Mouse (Mus musculus) myocyte (in vitro differentiated cells): ENCODE results near the gene Hecw2.
A peak's percentile ranks its signal among the peaks of the same experiment; 100 is the strongest.

Experiments
- E2F4 ChIP-seq: IDR thresholded peaks from one replicate; pipeline ENCODE4 v1.6.1; 2011; ENCODE audit warnings: mild to moderate bottlenecking, control low read depth, moderate library complexity; ENCODE audit not compliant: insufficient read depth
- MYOD1 ChIP-seq, 3 experiments: IDR thresholded peaks; one replicate each; pipeline ENCODE4 v1.6.1; 2011; ENCODE audit warnings: control low read depth in 2 of 3, low read depth in 2 of 3, mild to moderate bottlenecking in 2 of 3, moderate library complexity in 1 of 3; ENCODE audit not compliant: insufficient read length in 2 of 3, control insufficient read depth in 1 of 3
- POLR2A ChIP-seq: IDR thresholded peaks from one replicate; pipeline ENCODE4 v1.6.1; 2011; ENCODE audit warnings: low read depth, mild to moderate bottlenecking, control low read depth, moderate library complexity; ENCODE audit not compliant: insufficient read length
- POLR2AphosphoS2 ChIP-seq: IDR thresholded peaks from one replicate; pipeline ENCODE4 v1.6.1; 2011; ENCODE audit warnings: low read depth, control low read depth; ENCODE audit not compliant: insufficient read length
- REST ChIP-seq: IDR thresholded peaks from one replicate; pipeline ENCODE4 v1.6.1; 2011; ENCODE audit warnings: mild to moderate bottlenecking, control low read depth, moderate library complexity; ENCODE audit not compliant: insufficient read depth, insufficient read length
- SRF ChIP-seq: IDR thresholded peaks from one replicate; pipeline ENCODE4 v1.6.1; 2011; ENCODE audit warnings: low read depth; ENCODE audit not compliant: control insufficient read depth, insufficient read length
- TCF12 ChIP-seq: IDR thresholded peaks from one replicate; pipeline ENCODE4 v1.6.1; 2011; ENCODE audit warnings: mild to moderate bottlenecking, control low read depth; ENCODE audit not compliant: poor library complexity, insufficient read depth, severe bottlenecking
- USF1 ChIP-seq: IDR thresholded peaks from one replicate; pipeline ENCODE4 v1.6.1; 2011; ENCODE audit warnings: low read depth, mild to moderate bottlenecking, control low read depth, moderate library complexity

DNA sequence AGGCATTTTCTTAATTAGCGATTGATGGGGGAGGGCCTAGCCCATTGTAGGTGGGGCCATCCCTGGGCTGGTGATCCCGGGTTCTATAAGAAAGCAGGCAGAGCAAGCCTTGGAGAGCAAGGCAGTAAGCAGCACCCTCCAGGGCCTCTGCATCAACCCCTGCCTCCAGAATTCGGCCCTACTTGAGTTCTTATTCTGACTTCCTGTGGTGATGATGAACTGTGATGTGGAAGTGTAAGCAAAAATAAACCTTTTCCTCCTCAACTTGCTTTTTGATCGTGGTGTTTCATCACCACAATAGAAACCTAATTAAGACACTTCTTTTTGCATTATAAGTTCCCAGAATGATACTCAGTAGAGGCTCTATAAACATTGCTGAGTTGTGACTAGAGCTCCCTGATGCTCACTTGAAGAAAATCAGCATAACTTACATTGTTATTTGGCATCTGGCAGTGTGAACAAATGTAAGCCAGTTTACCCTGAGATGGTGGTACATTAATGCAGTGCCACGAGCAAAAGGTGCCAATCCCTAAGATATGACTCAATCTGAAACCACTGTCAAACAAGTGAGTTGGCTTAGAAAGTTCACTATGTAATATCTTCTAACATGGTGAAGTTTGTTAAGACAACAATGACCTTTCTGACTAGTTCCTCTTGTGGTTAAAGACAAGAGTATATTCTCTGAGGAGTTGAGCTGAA is 349.9 kb downstream of the Hecw2 start:
- TF ChIP-seq POLR2A: no peak
- no peak for TF ChIP-seq USF1
- TF ChIP-seq TCF12: peak; percentile 11
- no peak for TF ChIP-seq MYOD1 (IDR thresholded peaks at IDR 0.05; ENCODE audit: control insufficient read depth in 1 of 3, insufficient read length in 2 of 3, low read depth in 2 of 3)
- TF ChIP-seq POLR2AphosphoS2: no peak
- no peak for TF ChIP-seq E2F4
- no peak for TF ChIP-seq REST
- TF ChIP-seq SRF: no peak
